Mouse (Mus musculus): ENCODE results near the gene Vav1.

Gene Vav1

DNA sequence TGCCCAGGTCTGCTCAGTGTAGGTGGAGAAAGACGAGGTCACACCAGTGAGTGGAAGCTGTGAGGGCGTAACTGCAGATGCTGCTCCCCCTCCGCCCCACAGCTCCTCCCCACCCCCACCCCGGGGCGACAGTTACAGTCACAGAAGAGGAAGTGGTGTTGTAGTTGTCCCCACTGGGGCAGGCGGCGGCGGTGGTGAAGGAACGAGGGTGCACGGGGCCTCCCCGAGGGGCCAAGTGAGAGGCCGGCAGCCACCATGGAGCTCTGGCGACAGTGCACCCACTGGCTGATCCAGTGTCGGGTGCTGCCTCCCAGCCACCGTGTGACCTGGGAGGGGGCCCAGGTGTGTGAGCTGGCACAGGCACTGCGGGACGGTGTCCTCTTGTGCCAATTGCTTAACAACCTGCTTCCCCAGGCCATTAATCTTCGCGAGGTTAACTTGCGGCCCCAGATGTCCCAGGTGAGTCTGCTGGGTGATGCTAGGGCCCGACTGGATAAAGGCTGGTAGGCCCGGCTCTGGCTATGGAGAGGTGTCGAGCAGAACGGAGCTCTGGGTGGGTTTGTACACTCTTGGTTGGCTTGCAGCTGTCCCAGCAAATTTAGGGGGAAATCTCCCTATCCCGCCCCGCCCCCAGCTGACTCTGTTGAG, at the start of gene Vav1:
TSS of gene Vav1 (plus strand) at position 158 of the 648 bp plus-strand sequence.
- CTCF ChIA-PET = interaction anchor here (0.6 kb wide), 1 partner anchor 14 kb away, joined by 3 read pairs; no protein-coding TSS in a partner anchor

DNA sequence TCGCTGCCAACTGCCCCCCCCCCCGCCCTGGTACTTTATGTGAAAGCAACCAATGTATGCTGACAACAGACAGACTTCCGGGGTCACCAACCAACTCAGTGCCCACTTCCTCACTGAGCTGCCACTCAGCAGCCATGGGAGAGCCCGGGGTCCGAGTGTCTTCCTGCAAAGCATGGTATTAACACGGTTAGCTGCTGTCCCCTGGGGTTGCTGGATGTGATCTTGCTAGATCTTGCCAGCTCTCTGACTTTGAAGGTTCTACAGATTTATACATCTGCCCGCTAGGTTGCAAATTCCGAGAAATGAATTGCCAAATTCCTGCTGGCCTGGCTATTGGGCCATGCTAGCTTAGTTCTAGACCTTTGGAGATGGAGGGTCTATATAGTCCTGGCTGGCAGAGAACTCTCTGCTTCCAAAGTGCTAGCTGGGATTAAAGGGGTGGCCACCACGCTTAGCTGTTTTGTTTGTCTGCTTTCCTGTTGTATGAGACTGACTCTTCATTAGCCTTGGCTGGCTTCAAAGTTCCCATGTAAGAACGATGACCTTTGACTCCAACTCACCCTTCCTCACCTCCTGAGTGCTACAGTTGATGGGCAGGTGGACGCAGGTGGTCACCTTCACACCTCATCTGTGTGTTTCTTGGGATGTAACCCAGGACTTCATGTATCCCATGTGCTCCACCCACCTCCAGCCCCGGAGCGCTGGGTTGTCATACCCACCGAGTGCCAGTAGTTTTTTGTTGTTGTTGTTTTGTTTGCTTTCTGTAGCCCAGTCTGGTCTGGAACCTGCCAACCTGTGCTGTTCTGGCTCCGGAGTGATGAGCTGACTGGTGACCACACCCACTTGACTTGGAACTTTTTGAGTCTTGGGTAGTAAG, 48.8 kb upstream of the Vav1 start:
- CTCF ChIA-PET = interaction anchor here (0.6 to 0.7 kb wide), 3 partner anchors 9 to 300 kb away, joined by 3 to 14 read pairs (median 5); no protein-coding TSS in a partner anchor

DNA sequence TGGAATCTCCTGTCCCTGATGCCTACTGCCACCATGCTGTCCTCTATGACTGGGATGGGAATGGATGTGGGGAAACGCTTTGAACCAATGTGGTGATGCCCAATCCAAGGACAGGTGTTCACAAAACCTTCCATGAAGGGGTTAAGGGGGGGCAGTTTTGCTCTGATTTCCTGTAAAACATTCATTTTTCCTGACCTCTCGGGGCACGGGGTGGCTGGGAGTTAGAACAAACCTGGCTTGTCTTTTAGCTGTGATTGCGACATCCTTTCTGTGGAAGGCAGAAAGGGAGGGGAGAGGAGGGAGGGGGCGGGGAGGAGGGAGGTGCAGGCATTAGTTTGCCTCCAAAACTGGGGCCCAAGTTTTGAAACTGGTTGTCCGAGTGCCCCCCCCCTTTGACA, 48.2 kb upstream of the Vav1 start:
- CTCF ChIA-PET = interaction anchor here (0.6 kb wide), 2 partner anchors 9 to 67 kb away, joined by 3 to 5 read pairs; no protein-coding TSS in a partner anchor

DNA sequence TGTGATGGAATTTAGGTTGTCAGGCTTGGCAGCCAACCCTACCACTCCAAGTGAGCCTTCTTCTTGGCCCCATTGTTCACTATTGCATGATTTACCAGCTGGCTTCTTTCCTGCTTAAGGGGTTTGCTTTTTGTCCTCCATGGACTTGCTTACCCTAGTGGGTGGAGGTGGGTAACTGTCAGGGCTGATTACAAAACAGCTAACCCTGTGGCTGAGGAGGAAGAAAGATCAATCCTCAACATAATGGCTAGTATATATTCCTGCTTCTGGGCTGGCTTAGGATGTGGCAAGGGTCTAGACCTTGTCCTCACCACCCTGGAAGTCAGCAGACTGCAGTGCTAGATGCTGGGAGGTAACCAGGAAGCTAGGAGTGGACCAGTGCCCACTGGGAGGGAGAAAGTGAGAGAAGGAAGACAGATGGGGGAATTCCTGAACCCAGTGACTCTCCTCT, 47.6 kb upstream of the Vav1 start:
- CTCF ChIA-PET = no interaction called here

DNA sequence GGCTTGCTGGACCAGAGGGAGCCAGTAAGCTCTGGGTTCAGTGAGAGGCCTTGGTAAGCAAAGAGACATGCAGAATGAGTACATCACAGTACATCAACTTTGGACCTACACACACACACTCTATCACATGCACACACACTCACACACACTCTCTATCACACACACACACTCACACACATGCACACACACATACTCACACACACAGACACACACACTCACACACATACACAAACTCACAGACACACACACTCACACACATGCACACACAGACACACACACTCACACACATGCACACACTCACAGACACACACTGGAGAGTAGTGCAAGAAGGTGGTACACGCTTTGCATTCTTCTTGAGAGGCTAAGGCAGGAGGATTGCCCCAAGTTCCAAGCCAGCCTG, 46.7 kb upstream of the Vav1 start:
- CTCF ChIA-PET = no interaction called here

DNA sequence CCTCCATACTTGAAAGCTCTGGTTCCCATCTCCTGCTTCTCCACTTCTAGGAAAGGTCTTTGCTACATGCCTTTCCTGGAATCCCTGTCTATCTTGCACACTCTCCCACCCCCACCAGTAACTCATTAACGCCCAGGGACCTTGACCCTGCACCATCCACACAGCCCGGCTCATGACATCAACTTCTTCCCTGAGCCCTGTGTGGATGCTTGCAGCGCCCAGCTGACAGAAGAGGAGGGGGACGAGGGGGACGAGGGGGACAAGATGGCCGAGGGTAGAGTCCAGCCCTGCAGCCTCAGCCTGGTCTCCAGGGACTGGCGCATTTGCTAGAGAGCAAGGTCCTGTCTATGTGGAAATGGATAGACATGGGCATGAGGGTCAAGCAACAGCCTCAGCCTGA, 45.9 kb upstream of the Vav1 start:
- CTCF ChIA-PET = no interaction called here

DNA sequence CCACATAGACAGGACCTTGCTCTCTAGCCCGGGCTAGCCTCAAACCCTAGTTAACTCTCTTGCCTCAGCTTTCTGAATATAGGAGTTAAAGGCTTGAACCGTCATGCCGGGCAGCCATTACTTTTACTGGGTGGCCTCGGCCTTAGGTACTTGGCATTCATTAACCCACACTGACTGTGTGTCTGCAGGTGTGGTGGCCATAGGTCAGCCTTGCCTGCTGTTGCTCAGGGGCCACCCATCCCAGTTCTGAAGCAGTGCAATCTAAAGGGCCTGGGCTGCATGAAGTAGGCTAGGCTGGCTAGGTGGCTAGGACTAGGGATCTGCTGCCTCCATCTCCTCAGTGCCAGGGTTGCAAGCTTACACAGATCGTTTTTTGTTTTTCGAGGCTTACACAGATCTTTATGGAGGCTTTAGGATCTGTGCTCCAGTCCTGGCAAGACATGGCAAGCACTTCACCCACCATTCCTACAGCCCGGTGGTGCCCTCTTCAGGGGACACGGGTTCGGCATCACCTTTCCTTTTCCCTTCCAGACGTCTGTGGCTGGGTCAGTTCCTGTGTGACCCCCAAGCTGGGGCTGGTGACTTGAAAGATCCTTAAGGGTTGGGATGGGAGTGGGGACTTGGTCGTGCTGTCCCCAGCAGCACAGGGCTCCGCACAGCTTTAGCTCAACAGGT, 44.5 kb upstream of the Vav1 start:
- CTCF ChIA-PET = interaction anchor here (0.6 to 0.9 kb wide), 3 partner anchors 13 to 78 kb away, joined by 3 read pairs; no protein-coding TSS in a partner anchor

DNA sequence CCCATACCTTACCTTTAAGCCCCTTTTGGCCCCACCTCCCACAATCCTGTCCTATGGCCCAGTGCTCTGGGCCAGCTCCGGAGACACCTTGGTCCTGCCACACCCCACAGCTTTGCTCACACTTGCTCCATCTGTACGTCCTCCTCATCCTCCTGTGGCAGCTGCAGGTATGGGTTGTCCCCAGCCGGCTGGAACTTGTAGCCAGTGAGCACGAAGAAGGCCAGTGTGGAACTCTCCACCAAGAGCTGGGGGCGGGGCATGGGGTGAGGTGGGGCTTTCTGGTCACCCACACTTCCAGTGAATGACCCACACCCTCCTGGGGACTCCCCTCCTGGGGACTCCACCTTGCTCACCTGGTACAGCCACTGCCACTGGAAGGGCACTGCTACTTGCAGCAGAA, 43.1 kb upstream of the Vav1 start:
- CTCF ChIA-PET = no interaction called here

DNA sequence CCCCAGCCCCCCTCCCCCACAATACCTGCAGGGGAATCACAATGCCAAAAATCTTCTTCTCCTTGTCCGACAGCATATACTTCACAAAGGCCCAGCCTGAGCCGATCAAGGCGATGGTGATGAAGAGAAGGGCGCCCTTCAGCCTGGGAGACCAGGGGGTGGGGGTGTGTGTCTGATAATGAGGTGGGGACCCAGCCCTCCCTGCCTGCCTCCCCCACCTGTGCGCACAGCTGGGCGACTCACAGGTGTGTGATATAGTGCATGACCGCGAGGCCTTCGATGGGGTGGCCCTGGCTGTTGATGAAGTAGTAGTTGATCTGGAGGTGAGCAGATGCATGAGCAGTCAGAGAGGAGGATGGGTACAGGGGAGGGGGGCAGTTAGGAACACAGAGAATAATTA, 41.7 kb upstream of the Vav1 start:
- CTCF ChIA-PET = no interaction called here

DNA sequence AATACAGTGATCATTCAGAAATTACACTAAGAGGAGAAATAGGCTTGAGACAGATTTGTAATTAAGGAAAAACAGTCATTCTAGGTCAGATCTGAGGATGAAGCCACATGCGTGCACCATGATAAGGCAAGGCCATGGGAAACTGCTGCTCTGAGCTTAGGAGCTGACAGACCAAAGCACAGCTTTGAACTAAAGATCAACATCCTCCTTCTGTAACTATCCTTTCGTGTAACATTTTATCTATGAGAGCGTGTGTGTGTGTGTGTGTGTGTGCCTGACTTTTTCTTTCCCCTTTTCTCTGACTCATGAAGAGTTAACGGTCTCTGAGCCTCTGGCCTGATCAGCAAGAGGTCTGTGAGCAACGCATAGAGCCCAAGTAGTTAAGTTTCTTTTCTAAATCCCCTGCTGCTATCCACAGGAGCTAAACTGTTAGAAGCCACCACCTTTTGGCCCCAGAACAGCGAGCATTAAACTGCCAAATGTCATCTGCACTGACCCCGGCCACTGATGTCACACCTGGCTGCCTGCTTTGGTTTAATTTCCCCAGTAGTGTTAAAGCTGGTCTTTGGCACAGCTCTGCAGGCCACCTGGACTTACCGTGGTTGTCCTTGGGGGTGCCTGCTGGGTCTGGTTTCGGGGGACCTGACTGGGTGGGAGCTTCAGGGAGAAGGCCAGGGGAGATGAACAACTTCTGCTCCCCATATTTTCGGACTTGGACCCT, 35.1 kb upstream of the Vav1 start:
- CTCF ChIA-PET = no interaction called here

DNA sequence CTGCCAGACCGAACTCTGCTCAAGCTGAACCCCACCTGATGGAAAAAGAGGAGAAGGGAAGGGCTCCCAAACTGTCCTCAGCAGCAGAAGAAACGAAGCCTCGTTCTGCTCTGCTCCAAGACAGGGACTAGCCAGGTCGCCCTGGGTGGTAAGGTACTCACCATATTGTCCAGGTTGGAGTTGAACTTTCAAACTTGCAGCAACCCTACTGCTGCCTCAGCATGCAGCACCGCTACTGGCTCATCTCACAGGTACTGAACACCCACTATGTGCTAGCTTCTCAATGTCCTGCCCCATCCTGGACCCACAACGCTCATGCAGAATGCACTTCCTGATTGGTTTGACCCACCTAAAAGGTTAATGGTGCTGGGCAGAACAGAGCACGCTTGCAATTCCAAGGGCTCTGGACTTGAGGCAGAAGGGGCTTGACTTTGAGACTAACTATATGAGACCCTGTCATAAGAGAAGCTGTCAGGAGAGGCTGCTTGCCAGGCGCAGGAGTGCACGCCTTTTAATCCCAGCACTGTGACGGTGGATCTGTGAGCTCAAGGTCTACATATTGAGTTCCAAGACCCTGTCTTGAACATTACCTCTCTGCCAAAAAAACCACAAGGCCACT, 33.5 kb upstream of the Vav1 start:
- CTCF ChIA-PET = no interaction called here

DNA sequence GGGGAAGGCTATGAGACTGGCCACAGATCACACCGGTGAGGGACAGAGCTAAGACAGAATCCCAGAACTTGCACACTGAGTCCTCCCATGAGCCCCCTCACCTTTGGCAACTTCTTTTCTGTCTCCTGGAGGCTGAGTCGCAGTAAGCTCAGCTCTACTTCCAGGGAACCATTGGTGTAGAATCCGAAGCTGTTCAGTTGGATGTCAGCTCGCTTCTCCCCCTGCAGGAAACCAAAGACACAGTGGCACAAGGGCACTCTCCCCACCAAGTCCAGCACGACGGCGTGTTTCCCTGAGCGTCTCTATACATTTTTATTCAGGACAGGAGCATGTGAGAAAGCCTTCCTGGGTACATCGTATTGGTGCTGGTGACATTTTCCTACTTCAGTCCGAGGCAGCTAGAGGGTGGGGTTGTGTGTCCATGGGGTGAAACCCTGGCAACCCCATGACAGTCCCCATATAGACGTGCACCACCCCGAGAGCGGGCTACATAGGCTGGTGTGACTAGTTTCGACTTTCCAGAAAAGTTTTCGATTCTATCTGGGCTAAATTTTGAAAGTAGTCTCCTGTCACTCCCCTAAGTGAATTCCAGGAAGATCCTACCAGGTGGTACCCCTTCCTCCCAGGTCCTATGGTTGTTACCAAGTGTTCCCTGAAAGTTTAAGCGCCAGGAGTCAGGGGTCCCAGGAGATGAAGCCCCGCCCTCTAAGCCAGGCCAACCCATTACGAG, 32.1 kb upstream of the Vav1 start:
- CTCF ChIA-PET = interaction anchor here (0.6 kb wide), 1 partner anchor 195 kb away, joined by 3 read pairs; no protein-coding TSS in a partner anchor

DNA sequence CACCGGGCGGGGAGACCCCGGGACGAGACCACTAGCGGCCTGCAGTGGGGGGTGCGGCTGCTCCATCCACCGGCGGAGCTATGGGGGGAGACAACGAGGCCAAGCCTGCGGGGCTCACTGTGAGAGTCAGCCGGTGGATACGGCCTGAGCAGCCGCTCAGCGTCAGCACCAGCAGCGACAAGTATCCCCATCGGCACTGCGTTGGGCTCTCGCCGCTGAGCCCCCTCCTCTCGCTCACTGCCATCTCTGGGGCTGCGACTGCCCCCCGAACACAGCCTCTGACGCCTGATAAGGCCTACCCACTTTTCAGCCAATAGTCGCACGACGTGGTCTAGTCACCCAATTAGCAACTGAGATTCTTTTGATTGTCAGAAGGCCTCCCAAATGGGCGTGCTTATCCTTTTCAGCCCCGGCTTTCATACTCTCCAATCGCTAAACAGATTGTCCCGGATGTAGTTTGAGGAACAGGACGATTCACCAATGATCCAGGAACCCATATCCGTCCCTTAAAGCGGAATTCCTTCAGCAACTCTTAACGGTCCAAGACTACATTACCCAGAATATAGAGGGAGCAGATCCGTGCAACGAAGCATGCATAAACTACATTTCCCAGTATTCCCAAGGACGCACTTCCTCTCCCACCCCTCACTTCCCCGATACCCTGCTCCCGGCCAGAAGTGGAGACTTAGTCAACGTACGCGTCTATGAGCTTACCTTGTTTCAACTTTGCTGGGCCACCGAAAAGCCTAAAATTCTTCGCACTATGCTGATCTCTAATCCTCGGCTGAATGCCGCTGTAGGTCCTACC, 31.3 kb upstream of the Vav1 start:
- CTCF ChIA-PET = interaction anchor here (0.5 to 1.5 kb wide), 6 partner anchors 13 to 87 kb away, joined by 3 to 6 read pairs (median 3); no protein-coding TSS in a partner anchor

DNA sequence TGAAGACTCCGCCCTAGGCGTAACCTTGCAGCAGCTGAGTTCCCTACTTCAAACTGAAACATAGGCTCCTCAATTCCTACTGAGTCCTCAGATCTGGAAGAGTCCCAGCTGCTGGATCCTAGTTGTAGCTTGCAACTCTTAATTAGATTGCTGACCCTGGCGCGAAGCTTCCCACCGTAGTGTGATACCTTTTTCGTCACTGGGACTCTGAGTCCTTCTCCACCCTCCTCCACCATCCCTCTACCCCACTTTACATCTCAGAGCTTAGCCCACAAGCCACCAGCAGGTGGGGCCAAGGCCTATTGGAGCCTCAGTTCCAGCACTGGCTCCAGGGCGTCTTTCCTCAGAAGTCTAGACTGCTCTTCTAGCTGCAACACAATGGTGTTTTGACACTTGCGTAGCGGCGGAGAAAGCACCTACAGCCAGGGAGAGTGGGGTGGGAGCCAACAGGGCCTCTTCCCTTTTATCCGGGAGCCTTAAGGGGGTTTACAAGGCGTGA, 30.6 kb upstream of the Vav1 start, which contains the start of gene Gpr108:
TSS of gene Gpr108 (minus strand) at position 246 of the 499 bp plus-strand sequence.
- CTCF ChIA-PET = interaction anchor here (0.5 to 1.5 kb wide), 7 partner anchors 13 to 1193 kb away, joined by 3 to 6 read pairs (median 3); no protein-coding TSS in a partner anchor

DNA sequence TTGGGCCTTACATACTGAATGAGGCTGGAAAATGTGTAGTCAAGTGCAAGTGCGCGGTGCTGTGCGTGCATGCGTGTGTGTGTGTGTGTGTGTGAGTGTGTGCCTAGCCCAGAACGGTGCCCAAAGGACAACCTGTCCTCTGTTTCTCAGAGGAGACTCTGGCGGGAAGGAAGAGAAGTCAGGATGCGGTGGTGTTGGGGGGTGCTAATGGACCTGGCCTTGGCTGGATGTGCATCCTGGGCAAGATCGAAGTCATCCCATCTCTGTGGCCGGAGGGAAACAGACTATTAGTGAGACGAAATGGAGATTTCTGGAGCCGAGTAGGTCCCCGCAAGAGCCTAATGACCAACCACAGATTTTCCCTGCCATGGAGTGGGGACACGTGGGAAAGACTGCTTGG, 30.1 kb upstream of the Vav1 start:
- CTCF ChIA-PET = interaction anchor here (0.6 to 1.5 kb wide), 4 partner anchors 28 to 1193 kb away, joined by 3 to 6 read pairs (median 3); no protein-coding TSS in a partner anchor

DNA sequence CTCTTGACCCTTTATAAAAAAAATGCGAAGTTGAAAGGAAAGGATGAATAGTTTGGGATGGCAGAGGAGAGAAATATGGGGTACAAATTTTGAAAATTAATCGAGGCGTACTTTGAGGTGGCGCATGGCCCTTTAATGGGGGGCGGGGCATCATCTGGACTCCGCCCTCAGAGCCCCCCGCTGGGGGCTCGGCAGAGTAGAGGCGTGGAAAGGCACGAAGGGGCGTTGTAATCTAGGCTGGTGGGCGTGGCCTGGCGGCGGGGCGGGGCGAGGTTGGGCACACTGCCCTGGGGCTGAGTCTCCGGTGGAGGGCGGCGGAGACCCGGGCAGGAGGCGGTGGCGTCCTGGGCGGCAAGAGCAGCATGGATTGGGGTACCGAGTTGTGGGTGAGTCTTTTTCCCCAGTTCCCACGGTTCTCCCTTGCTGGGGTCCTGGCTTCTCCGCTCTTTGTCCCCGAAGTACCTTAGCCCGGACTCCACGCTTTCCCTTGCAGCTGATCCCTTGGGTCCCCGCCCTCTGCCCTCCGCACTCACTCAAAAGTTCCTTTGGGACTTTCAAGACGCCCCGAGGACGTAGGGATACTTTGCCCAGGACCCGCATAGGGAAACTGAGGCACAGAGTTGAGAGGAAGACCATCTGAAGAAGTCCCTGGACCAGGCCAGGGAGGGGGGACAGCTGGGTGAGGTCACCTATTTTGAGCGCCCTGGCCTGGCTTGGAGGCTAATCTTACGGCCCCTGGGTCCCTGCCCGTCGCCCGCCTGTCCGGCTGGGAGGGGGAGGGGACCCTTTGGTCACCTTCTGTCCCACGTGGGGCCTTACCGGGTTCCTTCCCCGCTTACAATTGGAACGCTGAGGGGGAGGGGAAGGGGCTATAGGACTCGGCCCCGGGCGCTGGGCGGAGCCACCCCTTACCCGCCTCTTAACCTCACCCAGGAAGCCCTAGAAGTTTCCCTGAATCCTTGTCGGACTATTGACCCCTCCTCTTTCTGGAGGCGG, 29.4 kb upstream of the Vav1 start, which contains the start of gene Trip10:
TSS of gene Trip10 (plus strand) at position 270 of the 996 bp plus-strand sequence.
- CTCF ChIA-PET = no interaction called here

DNA sequence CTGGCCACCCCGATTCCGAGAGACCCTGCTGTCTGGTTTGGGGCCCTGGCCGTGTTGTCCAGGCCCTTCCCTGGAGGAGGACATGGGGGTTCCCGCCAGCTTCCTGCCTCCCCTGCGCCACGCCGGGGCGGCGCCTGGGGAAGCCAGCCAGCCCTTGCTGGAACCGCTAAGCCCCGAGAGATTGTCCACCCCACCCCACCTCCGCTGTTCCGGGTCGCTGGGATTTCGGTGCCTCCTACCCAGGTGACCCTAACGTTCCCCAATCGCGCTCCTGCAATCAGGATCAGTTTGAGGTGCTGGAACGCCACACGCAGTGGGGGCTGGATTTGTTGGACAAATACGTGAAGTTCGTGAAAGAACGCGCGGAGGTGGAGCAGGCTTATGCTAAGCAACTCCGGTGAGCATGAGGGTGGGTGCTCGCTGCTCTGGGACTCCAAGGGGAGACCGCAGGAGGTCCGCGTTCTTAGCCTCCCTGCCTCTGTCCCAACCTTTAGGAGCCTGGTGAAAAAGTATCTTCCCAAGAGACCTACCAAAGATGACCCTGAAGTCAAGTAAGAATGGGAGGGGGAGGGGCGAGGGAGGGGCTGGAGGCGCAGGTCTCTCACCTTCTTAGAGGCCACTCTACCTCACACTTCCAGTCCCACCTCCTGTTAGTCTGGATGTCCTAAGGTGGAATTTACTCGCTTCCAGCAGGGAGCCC, 28.3 kb upstream of the Vav1 start:
- CTCF ChIA-PET = interaction anchor here (0.5 to 0.6 kb wide), 2 partner anchors 24 to 475 kb away, joined by 3 to 4 read pairs; no protein-coding TSS in a partner anchor

Measured in spleen, embryonic (tissue).